Mouse (Mus musculus): ENCODE data around the gene Dact3. TPM values are rescaled to one million over a fixed set of nuclear protein-coding genes. Genes with fewer than 3 reads are reported as not detected.

Gene Dact3
- total and polyA plus RNA-seq, 3 experiments: 0.31 to 2.1 TPM; not detected in 1

- H3K79me2 ChIP-seq (ENCODE audit: control insufficient read depth, insufficient read depth, low read length, poor library complexity): no peaks in the 10 kb centered on the region
- peaks cover 0 to 3% of the 10 kb centered on the region in 2 experiments; a peak in 2 of 4 replicates for H3K27me3 ChIP-seq (ENCODE audit: control insufficient read depth in 1 of 2, insufficient read depth in 2 of 2, low read length in 2 of 2)
- no peak overlapping the region for H3K9ac ChIP-seq (ENCODE audit: control insufficient read depth, low read depth, low read length, poor library complexity, severe bottlenecking)
- peaks cover 0 to 11% of the 10 kb centered on the region in 2 experiments; a peak in 2 of 4 replicates for H3K36me3 ChIP-seq (ENCODE audit: control insufficient read depth in 1 of 2, insufficient read depth in 2 of 2, low read length in 2 of 2)
- H3K4me1 ChIP-seq (ENCODE audit: control insufficient read depth in 1 of 2, insufficient read depth in 2 of 2, low read length in 2 of 2): peaks cover 4 to 22% of the 10 kb centered on the region in 2 experiments; a peak in 3 of 4 replicates
- H3K27ac ChIP-seq (ENCODE audit: control insufficient read depth, low read depth, low read length): no peak overlapping the region
- TF ChIP-seq TBP (IDR thresholded peaks at IDR 0.05; ENCODE audit: low read depth, low read length) (no peak), CHD1 (IDR thresholded peaks at IDR 0.05; ENCODE audit: low read depth, low read length) (no peak), ZKSCAN1 (IDR thresholded peaks at IDR 0.05; ENCODE audit: low read depth, low read length) (no peak), BHLHE40 (IDR thresholded peaks at IDR 0.05; ENCODE audit: borderline replicate concordance, low read depth, low read length) (no peak), ELF1 (IDR thresholded peaks at IDR 0.05; ENCODE audit: low read depth, low read length) (no peak), E2F4 (IDR thresholded peaks at IDR 0.05; ENCODE audit: borderline replicate concordance, low read depth, low read length) (no peak), EP300 (IDR thresholded peaks at IDR 0.05; ENCODE audit: low read depth in 1 of 2, low read length in 2 of 2) (no peak), TAL1 (IDR thresholded peaks at IDR 0.05; ENCODE audit: low read length) (no peak), TCF12 (IDR thresholded peaks at IDR 0.05; ENCODE audit: low read depth, low read length) (no peak), MAFK (IDR thresholded peaks at IDR 0.05; ENCODE audit: borderline replicate concordance, low read depth, low read length) (no peak), MYC (IDR thresholded peaks at IDR 0.05; ENCODE audit: low read depth, low read length) (no peak), MAX (IDR thresholded peaks at IDR 0.05; ENCODE audit: low read length) (no peak), ETS1 (IDR thresholded peaks at IDR 0.05; ENCODE audit: low read depth, low read length) (no peak), SIN3A (IDR thresholded peaks at IDR 0.05; ENCODE audit: low read length) (no peak)
- H3K9me3 ChIP-seq (replicated peaks; ENCODE audit: insufficient read depth, low read length): no peaks in the 10 kb centered on the region
- no peak overlapping the region for H3K4me3 ChIP-seq (ENCODE audit: control insufficient read depth in 1 of 2, insufficient read depth in 1 of 2, low read depth in 2 of 2, low read length in 2 of 2)
- DNase-seq (ENCODE audit: low read depth, low spot score): no peak
Measured at GRCm38 (mm10) chr7:16900526-16900925, 25.4 kb downstream of the Dact3 start.

GRCm38 (mm10) chr7:16903439-16903955 lies 28.4 kb downstream of the Dact3 start:
- Histone ChIP-seq H3K9me3 (replicated peaks; ENCODE audit: insufficient read depth, low read length) (no peaks in the 10 kb centered on the region), H3K4me1 (ENCODE audit: control insufficient read depth in 1 of 2, insufficient read depth in 2 of 2, low read length in 2 of 2) (peaks cover 4 to 30% of the 10 kb centered on the region in 2 experiments; a peak in 3 of 4 replicates), H3K36me3 (ENCODE audit: control insufficient read depth in 1 of 2, insufficient read depth in 2 of 2, low read length in 2 of 2) (peaks cover 0 to 14% of the 10 kb centered on the region in 2 experiments; a peak in 2 of 4 replicates), H3K79me2 (ENCODE audit: control insufficient read depth, insufficient read depth, low read length, poor library complexity) (peaks cover 19% of the 10 kb centered on the region), H3K4me3 (ENCODE audit: control insufficient read depth in 1 of 2, insufficient read depth in 1 of 2, low read depth in 2 of 2, low read length in 2 of 2) (no peak overlapping the region), H3K9ac (ENCODE audit: control insufficient read depth, low read depth, low read length, poor library complexity, severe bottlenecking) (no peak overlapping the region), H3K27me3 (ENCODE audit: control insufficient read depth in 1 of 2, insufficient read depth in 2 of 2, low read length in 2 of 2) (peaks cover 0 to 3% of the 10 kb centered on the region in 2 experiments; a peak in 2 of 4 replicates), H3K27ac (ENCODE audit: control insufficient read depth, low read depth, low read length) (0 out of 2 replicates have a peak overlapping the region, but pooled peaks have one; percentile 14)
- peak; percentile 63 for DNase-seq (ENCODE audit: low read depth, low spot score)
- TF ChIP-seq ELF1 (IDR thresholded peaks at IDR 0.05; ENCODE audit: low read depth, low read length): no peak
- peak; percentile 90 for TF ChIP-seq GABPA (IDR thresholded peaks at IDR 0.05; ENCODE audit: low read depth, low read length)

All from MEL (cell line).